Mouse (Mus musculus): Measurements from ENCODE around the gene Tcfl5.

Tcfl5 gene

GRCm38 (mm10) chr2:180642555-180643260 is at the start of gene Tcfl5:
Gene Tcfl5 (minus strand): TSS chr2:180642708.
- no peak for DNase-seq (ENCODE audit: low read depth, low spot score)

GRCm38 (mm10) chr2:180689841-180690240 is 47.3 kb upstream of the Tcfl5 start:
- no peak for DNase-seq (ENCODE audit: low read depth, low spot score)

DNA sequence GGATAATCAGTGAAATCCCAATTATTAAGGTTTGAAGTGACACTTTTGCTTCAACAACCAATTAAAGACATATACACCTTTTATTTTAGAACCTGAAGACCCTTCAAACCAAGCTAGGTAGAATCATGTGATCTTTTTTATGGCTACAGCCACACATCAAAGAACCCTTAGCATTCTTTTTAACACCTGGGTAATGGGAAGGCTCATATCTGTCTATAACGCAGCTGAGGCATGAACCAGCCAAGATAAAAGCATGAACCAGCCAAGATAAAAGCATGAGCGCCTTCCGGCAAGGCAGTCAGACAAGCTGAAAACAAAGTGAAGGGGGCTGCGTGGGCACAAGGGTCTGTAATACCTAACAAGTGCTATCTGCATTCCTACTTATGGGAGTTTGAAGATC is 41.5 kb upstream of the Tcfl5 start:
- no peak for DNase-seq (ENCODE audit: low read depth, low spot score)

DNA sequence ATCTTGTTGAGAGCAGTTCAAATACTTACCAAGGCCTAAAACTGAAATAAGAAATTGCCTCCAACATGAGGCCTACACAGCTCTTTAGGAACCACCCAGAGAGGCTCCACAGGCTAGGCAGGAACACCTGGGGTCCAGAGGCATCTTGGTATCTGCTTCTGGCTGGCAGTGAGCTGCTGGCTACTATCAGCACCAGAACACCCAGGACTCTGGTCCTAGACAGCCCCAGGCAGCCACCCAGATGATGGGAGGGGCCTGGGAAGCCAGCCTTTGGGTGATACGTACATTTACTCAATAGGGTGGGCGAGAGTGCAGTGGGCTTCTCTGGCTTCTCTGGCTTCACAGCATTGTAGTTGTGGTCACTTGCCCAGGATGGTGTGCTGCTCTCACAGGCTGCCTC is 41.0 kb upstream of the Tcfl5 start:
- DNase-seq (ENCODE audit: low read depth, low spot score), result no peak

DNA sequence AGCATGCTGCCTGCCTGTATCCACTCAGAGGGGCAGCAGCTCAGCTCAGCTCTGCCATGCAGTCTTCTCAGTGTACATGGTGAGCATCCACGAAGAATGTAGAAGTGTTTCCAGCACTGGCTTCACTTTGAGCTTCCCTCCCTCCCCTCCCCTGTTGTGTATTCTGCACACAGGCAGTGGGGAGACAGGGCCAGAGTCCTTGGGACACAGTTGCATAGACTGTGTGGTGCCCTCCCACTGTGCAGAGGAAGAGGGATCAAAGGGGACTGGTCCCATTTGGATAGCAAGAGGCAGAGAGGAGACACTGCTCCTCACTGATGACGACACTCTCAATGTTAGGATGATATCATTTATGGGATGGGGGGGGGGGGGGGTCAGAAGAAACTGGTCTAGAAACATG is 38.7 kb upstream of the Tcfl5 start:
- DNase-seq (ENCODE audit: low read depth, low spot score), result no peak

GRCm38 (mm10) chr2:180678609-180679140 is 36.2 kb upstream of the Tcfl5 start:
- DNase-seq (ENCODE audit: low read depth, low spot score), result peak; percentile 50

- no peak for DNase-seq (ENCODE audit: low read depth, low spot score)
These were observed 34.2 kb upstream of the Tcfl5 start for GRCm38 (mm10) chr2:180676706-180677105.

DNA sequence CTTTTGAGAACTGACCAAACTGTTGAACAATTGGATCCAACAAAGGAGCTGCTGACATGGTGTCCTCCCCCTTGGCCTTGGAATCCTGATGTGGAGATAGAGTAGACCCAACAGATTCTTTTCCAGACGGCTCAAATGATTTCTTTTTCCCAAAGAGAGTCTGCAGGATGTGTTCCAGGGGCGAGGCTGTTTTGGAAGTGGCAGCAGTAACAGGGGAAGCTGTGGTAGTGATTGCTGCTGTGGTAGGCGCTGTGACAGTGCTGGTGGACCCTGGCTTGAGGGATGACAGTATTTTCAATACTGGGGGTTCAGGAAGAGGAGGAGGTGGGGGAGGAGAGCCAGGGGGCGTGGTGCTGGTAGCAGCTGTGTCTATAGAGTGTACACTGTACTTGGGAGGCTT is 19.5 kb upstream of the Tcfl5 start:
- no peak for DNase-seq (ENCODE audit: low read depth, low spot score)

DNA sequence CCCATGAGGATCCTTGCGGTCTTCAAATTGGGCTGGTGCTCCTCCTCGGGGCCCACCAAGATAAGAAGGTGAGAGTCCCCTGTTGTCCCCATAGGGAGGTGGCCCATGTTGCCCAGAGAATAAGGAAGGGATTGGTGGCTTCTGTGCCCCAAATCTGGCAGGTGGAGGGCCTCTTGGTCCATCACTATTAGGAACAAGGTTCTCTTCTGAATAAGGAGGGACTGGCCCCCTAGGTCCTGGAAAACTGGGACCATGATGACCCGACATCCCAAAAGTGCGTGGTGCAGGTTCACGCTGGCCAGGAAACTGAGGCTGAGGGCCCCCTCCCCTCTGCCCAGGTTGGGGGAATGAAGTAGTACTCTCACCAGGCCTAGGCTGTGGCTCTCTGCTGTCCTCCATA is 18.0 kb upstream of the Tcfl5 start:
- no peak for DNase-seq (ENCODE audit: low read depth, low spot score)

DNA sequence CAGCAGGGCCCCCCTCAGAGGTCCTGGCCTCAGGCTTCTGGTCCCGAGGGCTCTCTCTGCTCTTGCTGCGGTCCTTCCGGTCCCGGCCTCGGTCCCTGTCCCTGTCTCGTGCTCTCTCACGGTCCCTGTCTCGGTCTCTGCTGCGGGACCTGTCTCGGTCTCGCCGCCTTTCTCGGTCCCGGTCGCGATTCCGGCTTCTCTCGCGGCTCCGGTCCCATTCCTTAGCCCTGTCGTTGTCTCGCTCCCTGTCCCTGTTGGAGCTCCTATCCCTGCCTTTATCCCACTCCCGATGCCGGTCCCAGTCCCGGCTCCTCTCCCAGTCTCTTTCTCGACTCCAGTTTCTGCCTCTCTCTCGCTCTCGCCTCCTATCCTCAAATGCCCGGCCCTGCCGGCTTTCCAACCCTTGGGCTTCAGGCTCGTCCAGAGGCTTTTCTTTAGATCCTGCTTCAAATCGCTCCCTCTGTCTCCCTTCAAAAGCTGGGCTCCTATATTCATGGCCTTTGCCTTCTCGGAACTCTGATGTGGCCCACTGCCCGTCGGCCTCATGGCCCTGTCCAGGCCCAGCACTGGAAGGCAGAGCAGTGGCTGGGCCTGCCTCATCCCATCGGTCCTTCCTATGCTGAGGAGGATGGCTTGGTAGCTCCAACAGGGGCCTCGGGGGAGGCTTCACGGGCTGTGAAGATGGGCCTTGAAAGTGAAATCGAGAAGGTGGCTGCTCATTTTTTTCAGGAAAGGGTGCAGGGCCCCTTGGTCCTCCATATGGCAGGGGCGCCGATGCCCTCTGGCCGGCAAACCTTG is 17.0 kb upstream of the Tcfl5 start:
- DNase-seq (ENCODE audit: low read depth, low spot score), result no peak

- DNase-seq (ENCODE audit: low read depth, low spot score), result no peak
These were observed 15.9 kb upstream of the Tcfl5 start for GRCm38 (mm10) chr2:180658381-180658780.

DNA sequence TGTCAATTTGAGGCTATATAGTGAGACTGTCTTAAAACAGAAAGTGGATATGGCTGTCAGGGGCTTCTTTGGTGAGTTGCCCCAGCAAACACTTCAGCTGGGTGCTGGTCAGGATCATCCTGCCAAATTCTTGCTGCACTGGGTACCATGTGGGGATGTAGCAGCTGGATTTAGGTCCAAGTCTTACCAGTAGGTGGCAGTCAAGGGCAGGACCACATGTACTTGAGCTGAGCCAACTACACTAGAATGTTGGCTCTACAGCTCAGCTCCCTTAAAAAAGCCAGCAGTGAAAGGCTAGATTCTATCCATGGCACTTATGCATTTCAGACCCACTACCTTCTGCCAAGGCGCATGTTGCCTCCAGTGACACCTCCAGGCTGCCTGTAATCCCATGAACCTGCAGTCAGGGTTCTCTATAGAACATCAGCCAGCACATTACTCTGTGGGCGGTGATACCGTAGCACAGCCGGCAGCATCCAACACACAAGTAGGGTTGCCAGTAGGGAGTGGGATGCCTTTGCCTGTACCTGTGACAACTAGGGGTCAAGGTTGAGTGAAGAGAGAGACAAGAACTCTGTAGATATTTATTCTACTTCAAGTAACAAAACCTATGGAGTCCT is 15.0 kb upstream of the Tcfl5 start:
- peak; percentile 65 for DNase-seq (ENCODE audit: low read depth, low spot score)

DNA sequence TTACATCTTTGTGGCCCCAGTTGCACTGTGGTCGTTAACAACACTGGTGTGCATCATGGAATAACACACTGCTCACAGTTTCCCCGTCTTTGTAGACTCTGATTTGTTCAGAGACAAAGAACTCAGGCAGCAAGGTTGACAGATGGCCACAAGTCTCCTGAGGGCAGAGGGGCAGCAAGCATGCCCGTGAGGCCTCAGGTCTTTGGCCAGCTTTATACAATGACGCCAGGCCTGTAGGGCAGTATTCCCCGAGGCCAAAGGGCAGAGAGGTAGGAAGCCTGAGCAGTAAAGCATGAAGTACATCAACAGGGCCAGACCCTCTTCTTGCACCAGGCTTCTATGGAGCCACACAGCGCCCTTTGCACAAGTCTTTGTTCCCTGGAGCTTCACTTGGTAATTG is 12.6 kb upstream of the Tcfl5 start:
- DNase-seq (ENCODE audit: low read depth, low spot score), result no peak

- no peak for DNase-seq (ENCODE audit: low read depth, low spot score)
These were observed 12.2 kb upstream of the Tcfl5 start for GRCm38 (mm10) chr2:180654666-180655065.

GRCm38 (mm10) chr2:180646841-180647240 is 4.3 kb upstream of the Tcfl5 start:
- no peak for DNase-seq (ENCODE audit: low read depth, low spot score)

DNA sequence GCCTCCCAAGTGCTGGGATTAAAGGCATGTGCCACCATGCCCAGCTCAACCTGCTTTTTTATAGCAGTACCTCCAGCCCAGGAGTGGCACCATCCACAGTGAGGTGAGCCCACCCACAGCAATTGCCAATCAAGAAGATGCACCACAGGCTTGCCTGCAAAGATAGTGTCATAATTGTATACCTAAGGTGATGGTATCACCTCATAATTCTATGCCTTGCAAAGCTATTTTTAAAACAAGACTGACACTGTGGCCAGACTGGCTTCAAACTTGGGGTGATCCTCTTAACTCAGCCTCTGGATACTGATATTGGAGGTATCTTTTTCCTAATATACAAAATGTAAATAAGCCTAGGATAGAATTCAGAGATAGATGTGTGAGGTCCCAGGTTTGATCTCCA is 1.1 kb upstream of the Tcfl5 start:
- DNase-seq (ENCODE audit: low read depth, low spot score), result no peak

DNA sequence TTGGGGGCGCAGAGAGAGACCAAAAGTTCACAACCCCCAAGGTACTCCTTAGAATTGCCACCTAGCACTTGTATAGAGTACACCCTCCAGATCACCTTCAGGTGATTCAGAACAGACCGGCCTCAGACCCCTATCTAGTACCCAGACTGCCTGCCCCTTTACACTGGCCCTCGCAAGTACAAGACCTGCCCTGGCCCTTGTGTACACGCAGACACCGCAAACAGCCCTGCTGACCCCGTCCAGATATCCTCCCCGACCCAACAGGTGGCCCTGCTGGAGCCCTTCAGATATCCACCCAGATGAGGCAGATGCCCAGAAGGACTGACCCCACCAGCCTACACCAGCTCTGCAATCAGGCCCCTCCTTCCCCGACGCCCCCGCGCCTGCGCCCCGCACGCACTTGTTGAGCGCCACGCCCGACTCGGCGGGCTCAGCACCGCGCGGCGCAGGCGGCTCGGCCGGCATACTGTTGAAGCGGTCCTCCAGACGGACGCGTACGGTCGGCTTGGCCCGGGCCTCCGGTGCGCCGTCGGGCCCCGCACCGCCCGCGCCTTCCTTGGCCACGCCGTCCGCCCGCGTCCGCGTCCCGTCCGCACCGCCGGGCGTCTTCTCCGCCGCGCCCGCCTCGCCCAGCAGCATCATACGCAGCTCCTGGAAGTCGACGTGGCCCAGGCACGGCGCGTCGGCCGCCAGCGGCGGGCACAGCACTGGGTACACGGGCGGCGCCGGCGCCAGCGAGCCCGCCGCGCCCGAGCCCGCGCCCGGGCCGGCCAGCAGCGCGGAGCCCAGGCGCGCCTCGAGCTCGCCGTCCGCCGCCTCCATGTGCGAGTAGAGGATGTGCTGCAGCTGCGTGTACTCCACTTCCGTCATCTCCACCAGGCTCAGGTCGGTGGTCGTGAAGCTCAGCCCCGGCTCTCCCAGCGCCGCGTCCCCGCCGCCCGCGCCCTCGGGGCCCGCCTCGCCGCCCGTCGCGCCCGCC is 643 bp downstream of the Tcfl5 start:
- DNase-seq (ENCODE audit: low read depth, low spot score), result no peak

DNA sequence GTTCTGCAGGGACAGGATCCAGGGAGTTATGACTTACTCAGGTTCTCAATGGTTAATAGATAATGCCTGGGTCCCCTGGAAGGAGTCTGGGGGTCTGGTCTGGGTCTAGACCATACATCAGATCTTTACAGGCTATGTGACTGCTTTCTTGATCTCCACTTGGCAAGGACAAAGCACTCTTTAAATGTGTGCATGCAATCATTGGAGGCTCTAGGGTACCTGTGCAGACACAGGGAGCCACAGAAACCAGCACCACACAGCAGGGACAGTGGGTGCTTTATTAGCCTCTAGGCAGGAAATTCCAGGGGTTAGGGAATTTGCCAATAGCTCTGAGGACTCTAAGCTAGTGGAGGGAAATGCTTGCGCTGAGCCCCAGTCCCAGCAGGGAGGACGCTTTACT is 30.6 kb downstream of the Tcfl5 start:
- no peak for DNase-seq (ENCODE audit: low read depth, low spot score)

DNA sequence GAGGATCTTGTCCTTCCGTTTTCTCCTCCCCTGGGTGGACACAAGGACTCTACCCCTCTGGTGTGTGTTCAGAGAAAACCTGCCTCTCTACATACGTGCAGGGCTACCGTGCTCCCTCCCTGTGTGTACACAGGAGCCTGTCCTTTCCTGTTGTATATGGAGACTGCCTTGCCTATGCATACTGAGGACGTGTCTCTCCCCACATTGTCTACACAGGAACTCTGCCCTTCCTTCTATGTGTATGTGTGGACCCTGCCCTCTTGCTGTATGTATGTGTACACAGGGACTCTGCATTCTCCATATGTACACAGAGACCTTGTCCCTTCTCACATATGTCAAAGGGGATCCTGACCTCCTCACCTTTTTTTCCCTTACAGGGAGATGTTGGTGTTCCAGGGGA is 32.2 kb downstream of the Tcfl5 start:
- DNase-seq (ENCODE audit: low read depth, low spot score), result no peak

DNA sequence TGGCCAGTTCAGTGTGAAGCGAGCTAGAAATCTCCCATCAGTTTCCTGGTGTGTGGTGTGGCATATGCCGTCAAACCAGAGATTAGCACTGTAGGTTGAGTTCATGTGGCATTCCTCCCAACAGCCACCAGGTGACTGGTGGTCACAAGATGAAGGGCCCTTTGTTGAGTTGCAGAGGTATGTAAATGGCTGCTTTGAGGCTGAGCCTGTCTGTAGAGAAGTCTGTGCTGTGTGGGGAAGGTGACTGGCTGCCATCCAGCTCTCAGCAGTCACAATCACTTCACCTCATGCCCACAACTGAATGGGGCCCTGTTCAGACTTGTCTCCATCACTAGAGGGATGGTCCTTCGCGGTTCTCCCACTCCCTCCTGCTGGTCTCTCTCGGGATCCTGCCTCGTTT is 37.7 kb downstream of the Tcfl5 start:
- DNase-seq (ENCODE audit: low read depth, low spot score), result no peak

- DNase-seq (ENCODE audit: low read depth, low spot score), result no peak
These were observed 41.9 kb downstream of the Tcfl5 start for GRCm38 (mm10) chr2:180600569-180601021.

All from WW6 (cell line).